Mouse (Mus musculus) C2C12 (cell line): ENCODE data around the gene Rpl7l1. TPM values are rescaled to one million over a fixed set of nuclear protein-coding genes. Genes with fewer than 3 reads are reported as not detected.

Experiments
- H3K27me3 ChIP-seq: one replicate; pipeline ENCODE4 v1.6.1; 2011; ENCODE audit not compliant: control insufficient read depth, insufficient read depth, insufficient read length
- H3K36me3 ChIP-seq: one replicate; pipeline ENCODE4 v1.6.1; 2011; ENCODE audit not compliant: control insufficient read depth, insufficient read depth
- H3K4me3 ChIP-seq: one replicate; pipeline ENCODE4 v1.5.1; 2011; ENCODE audit warnings: mild to moderate bottlenecking, control low read depth; ENCODE audit not compliant: poor library complexity, insufficient read depth, severe bottlenecking
- H3K79me2 ChIP-seq: one replicate; pipeline ENCODE4 v1.6.1; 2011; ENCODE audit not compliant: control insufficient read depth, insufficient read depth
- H3K79me3 ChIP-seq: one replicate; pipeline ENCODE4 v1.6.1; 2011; ENCODE audit warnings: low read depth, control low read depth
- H3ac ChIP-seq: one replicate; pipeline ENCODE3; 2011; ENCODE audit warnings: low read depth; ENCODE audit not compliant: control insufficient read depth, insufficient read length
- CEBPB ChIP-seq: IDR thresholded peaks from one replicate; pipeline ENCODE4 v1.6.1; 2011; ENCODE audit warnings: low read depth, mild to moderate bottlenecking, control low read depth, moderate library complexity
- CTCF ChIP-seq: IDR thresholded peaks from one replicate; pipeline ENCODE4 v1.5.1; 2011; ENCODE audit not compliant: control insufficient read depth, insufficient read depth, insufficient read length
- FOSL1 ChIP-seq: IDR thresholded peaks from one replicate; pipeline ENCODE4 v1.8.0; 2011; ENCODE audit warnings: mild to moderate bottlenecking, low read length; ENCODE audit not compliant: poor library complexity, insufficient read depth, severe bottlenecking
- MAX ChIP-seq: IDR thresholded peaks from one replicate; pipeline ENCODE4 v1.6.1; 2011; ENCODE audit warnings: mild to moderate bottlenecking, control low read depth
- MYOD1 ChIP-seq: IDR thresholded peaks from one replicate; pipeline ENCODE4 v1.6.1; 2011; ENCODE audit warnings: low read depth; ENCODE audit not compliant: control insufficient read depth, insufficient read length
- MYOG ChIP-seq: IDR thresholded peaks from one replicate; pipeline ENCODE4 v1.6.1; 2011; ENCODE audit not compliant: control insufficient read depth, insufficient read length; ENCODE audit errors: extremely low read depth
- USF1 ChIP-seq: IDR thresholded peaks from one replicate; pipeline ENCODE4 v1.6.1; 2011; ENCODE audit warnings: low read depth, mild to moderate bottlenecking, control low read depth, moderate library complexity
- long read RNA-seq, 2 experiments: library from polyadenylated mRNA; unstranded; transcript quantifications; one replicate each; pipeline ENCODE4 v2.0.0; 2019 to 2020
- polyA plus RNA-seq: library from polyadenylated mRNA; unstranded; fragments of >200 nt; fragmentation: generic; extraction: Trizol; gene quantifications from one replicate; pipeline ENCODE4 v1.2.1, GENCODE M21; 2012; ENCODE audit warnings: missing spikeins

Gene Rpl7l1
- polyA plus RNA-seq, result 107 TPM
- long read RNA-seq, experiment 1, transcript Rpl7l1-201 (7 exons, 2,606 nt), result major isoform, 123 of 160 reads
- long read RNA-seq, experiment 1, partial matches to known transcripts, result 24 of 160 reads
- long read RNA-seq, experiment 1, other reads (novel, unspliced or antisense), result 12 of 160 reads
- long read RNA-seq, experiment 2, transcript Rpl7l1-201 (7 exons, 2,606 nt), result major isoform, 1,102 of 1,217 reads
- long read RNA-seq, experiment 2, partial matches to known transcripts, result 45 of 1,217 reads
- long read RNA-seq, experiment 2, other reads (novel, unspliced or antisense), result 70 of 1,217 reads

GRCm38 (mm10) chr17:46782341-46783221 lies at the start of gene Rpl7l1:
Rpl7l1 (minus strand) TSS chr17:46782672.
- TF ChIP-seq FOSL1, result no peak
- no peak for TF ChIP-seq CTCF
- no peak for TF ChIP-seq MYOD1
- peak; percentile 49 for TF ChIP-seq MAX
- TF ChIP-seq MYOG, result no peak
- Histone ChIP-seq H3K27me3 (no peaks in the 10 kb centered on the region), H3K79me2 (peaks cover 50% of the 10 kb centered on the region), H3ac (peak within 1 kb of the TSS; percentile 97), H3K4me3 (peak within 1 kb of the TSS; percentile 60), H3K36me3 (peaks cover 40% of the 10 kb centered on the region), H3K79me3 (peaks cover 34% of the 10 kb centered on the region)

GRCm38 (mm10) chr17:46829856-46830535 lies 47.5 kb upstream of the Rpl7l1 start:
- H3K4me3 ChIP-seq, result no peak overlapping the region
- H3K27me3 ChIP-seq, result no peaks in the 10 kb centered on the region
- H3K36me3 ChIP-seq, result peaks cover 8% of the 10 kb centered on the region
- H3K79me3 ChIP-seq, result no peaks in the 10 kb centered on the region
- no peaks in the 10 kb centered on the region for H3K79me2 ChIP-seq
- no peak overlapping the region for H3ac ChIP-seq
- no peak for TF ChIP-seq MYOG
- no peak for TF ChIP-seq MAX
- TF ChIP-seq CTCF, result no peak
- no peak for TF ChIP-seq MYOD1
- TF ChIP-seq FOSL1, result no peak
- TF ChIP-seq USF1, result no peak
- TF ChIP-seq CEBPB, result no peak

- no peak for TF ChIP-seq USF1
- no peak for TF ChIP-seq MYOG
- no peak for TF ChIP-seq CTCF
- TF ChIP-seq FOSL1, result no peak
- TF ChIP-seq CEBPB, result no peak
- TF ChIP-seq MAX, result no peak
- no peak for TF ChIP-seq MYOD1
- Histone ChIP-seq H3K27me3 (no peaks in the 10 kb centered on the region), H3ac (no peak overlapping the region), H3K36me3 (peaks cover 13% of the 10 kb centered on the region), H3K79me3 (no peaks in the 10 kb centered on the region), H3K79me2 (no peaks in the 10 kb centered on the region), H3K4me3 (no peak overlapping the region)
These were observed 46.5 kb upstream of the Rpl7l1 start for GRCm38 (mm10) chr17:46828935-46829334.

GRCm38 (mm10) chr17:46823091-46823490 lies 40.6 kb upstream of the Rpl7l1 start:
- Histone ChIP-seq H3ac (no peak overlapping the region), H3K79me3 (no peaks in the 10 kb centered on the region), H3K4me3 (no peak overlapping the region), H3K79me2 (no peaks in the 10 kb centered on the region), H3K36me3 (peaks cover 18% of the 10 kb centered on the region), H3K27me3 (no peaks in the 10 kb centered on the region)
- no peak for TF ChIP-seq MAX
- TF ChIP-seq MYOD1, result no peak
- no peak for TF ChIP-seq FOSL1
- TF ChIP-seq USF1, result no peak
- TF ChIP-seq CEBPB, result no peak
- no peak for TF ChIP-seq CTCF
- TF ChIP-seq MYOG, result no peak

- no peak overlapping the region for H3K4me3 ChIP-seq
- no peaks in the 10 kb centered on the region for H3K79me2 ChIP-seq
- H3ac ChIP-seq, result no peak overlapping the region
- peaks cover 16% of the 10 kb centered on the region for H3K36me3 ChIP-seq
- H3K79me3 ChIP-seq, result no peaks in the 10 kb centered on the region
- TF ChIP-seq MYOD1 (no peak), FOSL1 (no peak), MAX (no peak), USF1 (no peak), CTCF (no peak), MYOG (no peak), CEBPB (no peak)
- no peaks in the 10 kb centered on the region for H3K27me3 ChIP-seq
These were observed 38.2 kb upstream of the Rpl7l1 start for GRCm38 (mm10) chr17:46820628-46821027.
